Mouse (Mus musculus): ENCODE measurements at regions not wholly inside any gene's neighbourhood (a gene's known extent, or its start where the extent isn't known, plus 50 kb on each side); places are given as distances from the start of the nearest gene placed in this dataset.

DNA sequence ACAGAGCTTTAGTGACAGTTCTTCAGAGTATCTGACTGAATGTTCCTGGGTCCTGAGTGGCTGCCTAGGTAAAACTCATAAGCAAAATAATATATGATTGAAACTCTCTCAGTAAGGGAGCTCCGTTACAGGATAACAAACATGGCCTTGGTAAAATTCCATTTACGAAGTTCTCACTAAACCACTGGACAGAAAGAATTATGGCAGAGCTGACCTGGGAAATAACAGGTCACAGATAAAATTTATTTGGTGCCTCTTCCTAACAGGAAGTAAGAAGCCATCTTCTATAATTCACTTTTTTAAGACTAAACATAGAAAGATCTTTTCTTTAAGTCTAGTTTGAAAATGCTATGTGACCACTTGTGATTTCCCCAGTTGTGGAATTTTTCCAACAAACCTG is 91.4 kb upstream of the Fam49a start:
- TF ChIP-seq CTCF (IDR thresholded peaks at IDR 0.05; ENCODE audit: low read depth, low read length) = no peak
- TF ChIP-seq POLR2A (IDR thresholded peaks at IDR 0.05; ENCODE audit: insufficient read depth, low read length) = no peak
- no peak for TF ChIP-seq EP300 (IDR thresholded peaks at IDR 0.05; ENCODE audit: insufficient read depth, low read depth, low read length)

Measured in ES-Bruce4 (cell line).